Mouse (Mus musculus) limb, embryonic 11.5 days (tissue): Measurements from ENCODE around the gene Hic1. TPM values are rescaled to one million over a fixed set of nuclear protein-coding genes. Genes with fewer than 3 reads are reported as not detected.
A peak's percentile ranks its signal among the peaks of the same experiment; 100 is the strongest.

Experiments
- ATAC-seq: fragments of 200-750 bp; cut with Nextera tagmentation; 2 replicates; pipeline ENCODE4 v1.8.0; 2017; ENCODE audit warnings: low read depth; ENCODE audit not compliant: insufficient number of reproducible peaks, low FRiP score, low TSS enrichment
- DNase-seq: peaks from one replicate; pipeline ENCODE4 v3.0.0-alpha.2; 2015; ENCODE audit warnings: low spot score
- H3K27ac ChIP-seq: fragments of 300-500 bp; sonication (generic); replicated peaks from 2 replicates; pipeline ENCODE4 v1.5.1; 2014; ENCODE audit warnings: low read depth, mild to moderate bottlenecking, low read length
- H3K27me3 ChIP-seq: fragments of 300-500 bp; sonication (generic); 2 replicates; pipeline ENCODE4 v1.6.1; 2014; ENCODE audit warnings: mild to moderate bottlenecking, low read length, mixed read lengths; ENCODE audit not compliant: control insufficient read depth, insufficient read depth
- H3K36me3 ChIP-seq: fragments of 300-500 bp; sonication (generic); 2 replicates; pipeline ENCODE4 v1.6.1; 2014; ENCODE audit warnings: mild to moderate bottlenecking, low read length, moderate library complexity, mixed read lengths; ENCODE audit not compliant: control insufficient read depth, insufficient read depth
- H3K4me1 ChIP-seq: fragments of 300-500 bp; sonication (generic); 2 replicates; pipeline ENCODE4 v1.6.1; 2014; ENCODE audit warnings: low read length, mixed read lengths; ENCODE audit not compliant: control insufficient read depth, insufficient read depth
- H3K4me2 ChIP-seq: fragments of 300-500 bp; sonication (generic); 2 replicates; pipeline ENCODE4 v1.6.1; 2014; ENCODE audit warnings: low read depth, mild to moderate bottlenecking, moderate library complexity; ENCODE audit not compliant: severe bottlenecking
- H3K4me3 ChIP-seq: fragments of 300-500 bp; sonication (generic); 2 replicates; pipeline ENCODE4 v1.5.1; 2014; ENCODE audit warnings: low read depth, low read length
- H3K9ac ChIP-seq: fragments of 300-500 bp; sonication (generic); 2 replicates; pipeline ENCODE4 v1.6.1; 2014; ENCODE audit warnings: mild to moderate bottlenecking, low read length
- H3K9me3 ChIP-seq: fragments of 300-500 bp; sonication (generic); 2 replicates; pipeline ENCODE4 v1.6.1; 2016; ENCODE audit warnings: low read length; ENCODE audit not compliant: control insufficient read depth
- WGBS: fragments of 180-500 bp; shearing (Covaris S2); extraction: QIAGEN DNeasy Blood & Tissue Kit; methylation state at CpG from one replicate; pipeline ENCODE4 v1.1.7; 2014; 5-methylcytosine and 5-hydroxymethylcytosine counted together
- polyA plus RNA-seq: library from polyadenylated mRNA; unstranded; fragments of >200 nt; fragmentation: Nextera tagmentation; extraction: Ambion mirVana; gene quantifications from 2 replicates; pipeline ENCODE4 v1.2.1, GENCODE M21; 2014

Hic1 gene
- polyA plus RNA-seq, 1 experiment from 2014 or later: 4.5 TPM

DNA sequence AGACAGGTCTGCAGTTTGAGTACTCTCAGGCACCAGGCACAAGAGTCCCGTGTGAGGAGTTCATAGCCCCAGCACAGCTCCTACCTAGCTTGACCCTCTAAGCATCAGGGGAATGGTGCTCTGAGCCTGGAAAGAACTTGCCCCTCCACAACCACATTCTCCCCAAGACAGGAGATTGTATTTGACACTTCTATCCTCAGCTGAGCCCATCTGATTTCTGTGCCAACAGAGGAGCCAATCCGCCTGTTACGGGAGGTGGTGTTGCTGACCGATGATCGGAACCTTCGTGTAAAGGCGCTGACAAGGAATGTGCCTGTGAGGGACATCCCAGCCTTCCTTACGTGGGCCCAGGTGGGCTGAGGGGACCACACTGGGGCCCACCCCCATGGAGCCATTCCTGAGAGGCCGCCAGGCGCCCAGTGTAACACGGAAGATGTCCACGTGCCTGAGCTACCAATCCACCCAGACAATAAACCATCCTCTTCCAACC is 6.7 kb downstream of the Hic1 start:
- Histone ChIP-seq H3K27ac (no peak overlapping the region), H3K36me3 (peaks cover 5% of the 10 kb centered on the region; the same call in 1 of the 2 replicates), H3K9ac (no peak overlapping the region), H3K9me3 (no peaks in the 10 kb centered on the region), H3K4me2 (no peak overlapping the region), H3K4me3 (no peak overlapping the region), H3K27me3 (peaks cover 38% of the 10 kb centered on the region), H3K4me1 (peaks cover 16% of the 10 kb centered on the region; the same call in 1 of the 2 replicates)
- no peak for ATAC-seq
- 91% methylated on average over 12 of the region's 12 CpGs for WGBS
- no peak for DNase-seq

DNA sequence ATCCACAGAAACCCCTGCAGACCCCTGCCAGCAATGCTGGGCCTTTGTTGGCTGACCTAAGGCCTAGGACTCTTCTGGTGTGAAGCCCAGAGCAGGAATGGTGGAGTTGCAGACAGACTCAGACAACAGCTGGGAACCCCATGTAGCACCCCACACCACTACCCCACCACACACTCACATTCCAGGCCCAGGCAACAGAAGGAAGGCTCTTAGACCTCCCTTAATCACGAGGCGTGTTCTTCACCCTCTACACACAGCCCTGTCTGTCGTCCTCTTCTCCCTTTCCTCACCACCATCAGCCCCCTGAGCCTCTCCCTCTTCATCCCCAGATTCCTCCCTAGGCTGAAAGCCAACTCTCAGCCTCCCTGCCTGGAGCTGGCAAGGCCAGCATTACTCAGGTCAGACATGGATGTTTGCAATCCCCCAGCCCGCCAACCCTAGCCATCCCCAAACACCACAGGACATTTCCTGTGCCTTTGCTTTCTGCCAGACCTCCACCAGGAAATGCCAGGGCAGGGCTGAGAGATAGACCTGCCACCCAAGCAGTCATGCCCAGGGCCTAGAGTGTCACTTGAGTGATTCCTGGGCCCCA is 7.8 kb downstream of the Hic1 start:
- Histone ChIP-seq H3K36me3 (peaks cover 3% of the 10 kb centered on the region; the same call in 1 of the 2 replicates), H3K4me3 (no peak overlapping the region), H3K9me3 (no peaks in the 10 kb centered on the region), H3K4me2 (no peak overlapping the region), H3K27ac (no peak overlapping the region), H3K4me1 (peaks cover 23% of the 10 kb centered on the region; the same call in 1 of the 2 replicates), H3K27me3 (peaks cover 27% of the 10 kb centered on the region), H3K9ac (no peak overlapping the region)
- no peak for DNase-seq
- ATAC-seq: no peak
- WGBS: 73% methylated on average over 4 of the region's 4 CpGs

DNA sequence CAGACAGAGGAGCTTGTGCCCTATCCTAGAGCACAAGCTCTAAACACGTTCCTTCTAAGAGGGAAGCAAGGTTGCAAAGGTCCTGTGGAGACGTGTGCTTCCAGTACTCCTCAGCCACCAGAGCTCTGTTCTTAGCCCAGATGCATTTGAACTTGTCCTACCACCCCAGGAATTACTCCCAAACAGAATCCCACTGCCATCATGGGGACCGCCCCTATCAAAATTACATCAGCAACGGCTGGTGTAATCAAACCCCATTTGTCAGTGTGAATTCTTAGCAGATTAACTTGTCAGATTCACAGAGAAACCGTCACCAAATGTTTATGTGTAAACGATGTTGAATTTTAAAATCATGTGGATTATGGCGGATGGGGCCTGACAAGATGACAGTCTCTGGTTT is 8.4 kb downstream of the Hic1 start:
- no peak overlapping the region for H3K9ac ChIP-seq
- no peak for DNase-seq
- H3K36me3 ChIP-seq: peaks cover 4% of the 10 kb centered on the region; the same call in 1 of the 2 replicates
- no peak overlapping the region for H3K4me3 ChIP-seq
- WGBS: 89% methylated on average over 7 of the region's 7 CpGs
- no peak for ATAC-seq
- no peak overlapping the region for H3K4me2 ChIP-seq
- peaks cover 26% of the 10 kb centered on the region for H3K4me1 ChIP-seq
- H3K27ac ChIP-seq: no peak overlapping the region
- H3K27me3 ChIP-seq: peaks cover 21% of the 10 kb centered on the region
- no peaks in the 10 kb centered on the region for H3K9me3 ChIP-seq

DNA sequence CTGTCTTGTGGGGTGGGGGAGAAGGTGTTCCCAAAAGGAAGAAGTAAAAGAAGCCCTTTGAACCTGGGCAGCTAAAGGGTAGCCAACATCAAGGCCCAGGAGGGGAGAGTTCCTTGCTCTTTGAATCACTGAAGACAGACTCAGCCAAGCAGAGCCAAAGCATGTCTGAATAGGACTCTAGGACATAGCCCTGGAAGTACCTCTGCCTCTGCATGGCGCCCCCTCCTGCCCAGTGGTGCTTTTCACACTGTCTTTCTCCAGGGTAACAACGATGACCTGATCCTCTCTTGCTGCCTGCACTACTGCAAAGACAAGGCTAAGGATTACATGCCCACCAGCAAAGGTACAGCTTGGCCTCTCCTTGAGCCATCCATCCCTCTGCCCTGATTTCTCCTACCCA is 9.8 kb downstream of the Hic1 start:
- Histone ChIP-seq H3K36me3 (peaks cover 5% of the 10 kb centered on the region; the same call in 1 of the 2 replicates), H3K9ac (no peak overlapping the region), H3K4me3 (no peak overlapping the region), H3K4me2 (no peak overlapping the region), H3K27me3 (peaks cover 7% of the 10 kb centered on the region), H3K9me3 (no peaks in the 10 kb centered on the region), H3K4me1 (peaks cover 21% of the 10 kb centered on the region), H3K27ac (no peak overlapping the region)
- WGBS: 61% methylated on average over 2 of the region's 2 CpGs
- DNase-seq (no peak), ATAC-seq (no peak)

DNA sequence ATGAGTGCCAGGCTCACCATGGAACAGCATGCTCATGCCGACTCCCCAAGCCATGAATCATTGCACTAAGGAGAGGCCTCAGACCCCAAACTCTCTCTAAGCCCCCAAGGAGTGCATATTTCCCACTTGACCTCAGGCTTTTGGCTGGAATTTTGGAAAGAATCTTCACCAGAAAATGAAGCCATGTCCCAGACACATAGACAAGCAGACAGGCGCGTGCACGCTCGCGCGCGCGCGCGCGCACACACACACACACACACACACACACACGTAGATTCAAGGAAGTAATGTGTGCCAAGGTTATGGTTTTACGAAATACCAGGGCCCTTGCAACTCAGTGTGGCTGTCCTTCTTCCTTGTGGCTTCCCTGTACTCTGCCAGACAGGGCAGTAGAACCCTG is 10.9 kb downstream of the Hic1 start:
- H3K27ac ChIP-seq: no peak overlapping the region

DNA sequence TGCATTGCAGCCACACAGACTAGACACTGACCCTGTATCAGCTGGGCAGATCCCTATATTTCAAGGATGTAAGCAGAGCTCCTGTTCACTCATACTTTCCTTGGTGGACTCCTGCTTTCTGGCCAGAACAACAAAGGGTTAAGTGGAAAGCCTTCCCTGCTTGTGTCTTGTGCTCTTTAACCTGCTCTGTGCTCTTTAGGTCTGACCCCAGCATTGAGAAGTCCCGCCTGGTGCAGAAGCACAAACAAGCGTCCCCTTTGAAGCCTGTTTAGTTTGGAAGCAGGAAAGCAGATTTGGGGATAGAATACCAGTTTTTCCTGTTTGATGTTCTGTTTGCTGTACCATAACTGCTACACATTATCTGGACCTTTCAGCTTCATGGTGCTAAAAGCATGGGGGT is 11.4 kb downstream of the Hic1 start:
- no peaks in the 10 kb centered on the region for H3K9me3 ChIP-seq
- 24% methylated on average over 2 of the region's 2 CpGs for WGBS
- ATAC-seq: no peak
- no peaks in the 10 kb centered on the region for H3K27me3 ChIP-seq
- H3K36me3 ChIP-seq: peaks cover 7% of the 10 kb centered on the region
- no peak overlapping the region for H3K4me2 ChIP-seq
- H3K27ac ChIP-seq: no peak overlapping the region
- no peak overlapping the region for H3K4me3 ChIP-seq
- peaks cover 21% of the 10 kb centered on the region for H3K4me1 ChIP-seq
- no peak overlapping the region for H3K9ac ChIP-seq
- no peak for DNase-seq

More for the DNA sequence above, 10.9 kb downstream of the Hic1 start:
- ATAC-seq (no peak), DNase-seq (no peak)
- WGBS: 95% methylated on average over 14 of the region's 14 CpGs
- H3K36me3 ChIP-seq: peaks cover 7% of the 10 kb centered on the region
- no peaks in the 10 kb centered on the region for H3K9me3 ChIP-seq
- no peaks in the 10 kb centered on the region for H3K27me3 ChIP-seq
- no peak overlapping the region for H3K9ac ChIP-seq
- no peak overlapping the region for H3K4me2 ChIP-seq
- H3K4me3 ChIP-seq: no peak overlapping the region
- H3K4me1 ChIP-seq: peaks cover 21% of the 10 kb centered on the region

DNA sequence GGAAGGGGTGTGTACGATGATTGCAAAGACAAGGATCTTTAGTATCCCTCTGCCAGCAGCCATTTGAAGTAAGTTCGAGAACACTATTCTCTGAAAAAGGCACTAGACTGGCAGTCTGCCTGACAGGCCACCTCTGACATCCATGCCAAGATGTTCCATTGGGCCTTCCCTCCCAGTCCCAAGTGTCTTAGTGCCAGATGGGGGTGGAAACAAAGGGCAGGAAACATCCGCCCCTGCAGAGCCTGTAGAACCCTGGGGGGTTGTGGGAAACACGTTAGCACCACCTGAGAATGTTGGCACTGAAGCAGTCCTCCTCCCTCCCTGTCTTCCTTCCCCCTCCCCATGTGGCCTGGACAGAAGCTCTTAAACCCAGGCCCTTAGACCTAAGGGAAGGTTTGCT is 12.3 kb downstream of the Hic1 start:
- Histone ChIP-seq H3K4me1 (peaks cover 21% of the 10 kb centered on the region), H3K4me2 (no peak overlapping the region), H3K9me3 (no peaks in the 10 kb centered on the region), H3K4me3 (no peak overlapping the region), H3K27ac (no peak overlapping the region), H3K27me3 (no peaks in the 10 kb centered on the region), H3K9ac (peak overlapping the region; percentile 30; the same call in 1 of the 2 replicates), H3K36me3 (peaks cover 7% of the 10 kb centered on the region; the same call in 1 of the 2 replicates)
- DNase-seq (no peak), ATAC-seq (no peak)
- 38% methylated on average over 4 of the region's 4 CpGs for WGBS

DNA sequence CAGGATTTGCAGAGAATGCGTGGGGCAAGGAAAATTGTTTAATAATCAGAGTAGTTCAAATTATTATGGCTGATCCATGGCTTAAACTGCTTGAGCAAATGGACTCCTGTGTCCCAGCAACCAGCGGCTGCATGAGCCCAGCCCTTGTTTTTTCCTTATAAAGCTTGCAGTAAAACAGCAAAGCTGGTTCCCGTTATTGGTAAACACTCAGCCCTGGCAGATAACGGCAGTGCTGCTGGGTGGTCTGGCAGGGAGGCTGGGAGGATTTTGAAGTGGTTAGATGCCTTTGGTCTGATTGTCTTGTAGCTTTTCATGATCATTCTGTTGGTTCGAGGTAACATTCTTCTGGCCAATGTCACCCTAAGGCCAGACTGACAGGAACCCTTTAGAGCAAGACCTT is 12.9 kb downstream of the Hic1 start:
- no peak overlapping the region for H3K4me2 ChIP-seq
- peak overlapping the region; percentile 22; the same call in 1 of the 2 replicates for H3K9ac ChIP-seq
- no peaks in the 10 kb centered on the region for H3K9me3 ChIP-seq
- H3K27ac ChIP-seq: peak overlapping the region; percentile 38; the same call in 1 of the 2 replicates
- DNase-seq: no peak
- ATAC-seq: no peak
- peaks cover 21% of the 10 kb centered on the region for H3K4me1 ChIP-seq
- no peaks in the 10 kb centered on the region for H3K27me3 ChIP-seq
- peaks cover 7% of the 10 kb centered on the region; the same call in 1 of the 2 replicates for H3K36me3 ChIP-seq
- WGBS: 38% methylated on average over 5 of the region's 5 CpGs
- no peak overlapping the region for H3K4me3 ChIP-seq
